Mouse (Mus musculus) forebrain, embryonic 11.5 days (tissue): ENCODE results near the gene Pop7. TPM values are rescaled to one million over a fixed set of nuclear protein-coding genes. Genes with fewer than 3 reads are reported as not detected.

Source experiments
- ATAC-seq: fragments of 200-750 bp; cut with Nextera tagmentation; replicated peaks from 2 replicates; pipeline ENCODE4 v1.8.0; 2017; ENCODE audit warnings: moderate TSS enrichment; ENCODE audit not compliant: low FRiP score
- DNase-seq: peaks from one replicate; pipeline ENCODE4 v3.0.0-alpha.2; 2017; ENCODE audit warnings: low spot score
- H3K27ac ChIP-seq: fragments of 300-500 bp; sonication (generic); 2 replicates; pipeline ENCODE4 v1.5.1; 2014; ENCODE audit warnings: low read depth, low read length
- H3K27me3 ChIP-seq: fragments of 300-500 bp; sonication (generic); 2 replicates; pipeline ENCODE4 v1.6.1; 2014; ENCODE audit warnings: mild to moderate bottlenecking, low read length, mixed read lengths; ENCODE audit not compliant: control insufficient read depth, insufficient read depth
- H3K36me3 ChIP-seq: fragments of 300-500 bp; sonication (generic); 2 replicates; pipeline ENCODE4 v1.6.1; 2014; ENCODE audit warnings: mild to moderate bottlenecking, low read length, moderate library complexity, mixed read lengths; ENCODE audit not compliant: control insufficient read depth, insufficient read depth
- H3K4me1 ChIP-seq: fragments of 300-500 bp; sonication (generic); replicated peaks from 2 replicates; pipeline ENCODE4 v1.6.1; 2014; ENCODE audit warnings: low read length, mixed read lengths; ENCODE audit not compliant: control insufficient read depth, insufficient read depth
- H3K4me2 ChIP-seq: fragments of 300-500 bp; sonication (generic); 2 replicates; pipeline ENCODE4 v1.6.1; 2014; ENCODE audit warnings: low read depth, mild to moderate bottlenecking, low read length, moderate library complexity, mixed read lengths; ENCODE audit not compliant: severe bottlenecking
- H3K4me3 ChIP-seq: fragments of 300-500 bp; sonication (generic); 2 replicates; pipeline ENCODE4 v1.5.1; 2014; ENCODE audit warnings: low read depth, low read length
- H3K9ac ChIP-seq: fragments of 300-500 bp; sonication (generic); 2 replicates; pipeline ENCODE4 v1.6.1; 2014; ENCODE audit warnings: low read length
- H3K9me3 ChIP-seq: fragments of 300-500 bp; sonication (generic); 2 replicates; pipeline ENCODE4 v1.6.1; 2016; ENCODE audit warnings: low read length, mixed read lengths; ENCODE audit not compliant: control insufficient read depth
- WGBS: fragments of 180-500 bp; shearing (Covaris S2); extraction: QIAGEN DNeasy Blood & Tissue Kit; methylation state at CpG from one replicate; pipeline ENCODE4 v1.1.7; 2014; 5-methylcytosine and 5-hydroxymethylcytosine counted together
- polyA plus RNA-seq: library from polyadenylated mRNA; unstranded; fragments of >200 nt; fragmentation: Nextera tagmentation; extraction: Ambion mirVana; gene quantifications from 2 replicates; pipeline ENCODE4 v1.2.1, GENCODE M21; 2014

Pop7 gene
- polyA plus RNA-seq: 55.9 and 62.4 TPM in 2 replicates

GRCm38 (mm10) chr5:137501709-137502666 is at the start of gene Pop7:
Gene Pop7, minus strand, starts transcription at chr5:137502518.
- ATAC-seq: peak; percentile 95

GRCm38 (mm10) chr5:137551119-137551518 is 48.8 kb upstream of the Pop7 start:
- peaks cover 8% of the 10 kb centered on the region; the same call in 1 of the 2 replicates for H3K4me1 ChIP-seq
- H3K9ac ChIP-seq: no peak overlapping the region
- H3K27me3 ChIP-seq: no peaks in the 10 kb centered on the region
- H3K27ac ChIP-seq: no peak overlapping the region
- H3K36me3 ChIP-seq: no peaks in the 10 kb centered on the region
- H3K9me3 ChIP-seq: no peaks in the 10 kb centered on the region
- no peak overlapping the region for H3K4me2 ChIP-seq
- WGBS: 77% methylated on average over 5 of the region's 5 CpGs
- H3K4me3 ChIP-seq: no peak overlapping the region
- DNase-seq (peak; percentile 44), ATAC-seq (no peak)

More at GRCm38 (mm10) chr5:137501709-137502666, at the start of gene Pop7:
- H3K4me1 ChIP-seq: peaks cover 6% of the 10 kb centered on the region; the same call in 1 of the 2 replicates
- no peaks in the 10 kb centered on the region for H3K27me3 ChIP-seq
- peak within 1 kb of the TSS; percentile 82 for H3K9ac ChIP-seq
- peak within 1 kb of the TSS; percentile 91 for H3K27ac ChIP-seq
- H3K36me3 ChIP-seq: no peaks in the 10 kb centered on the region
- H3K9me3 ChIP-seq: no peaks in the 10 kb centered on the region
- peak within 1 kb of the TSS; percentile 83 for H3K4me2 ChIP-seq
- WGBS: 3% methylated on average over 64 of the region's 64 CpGs
- peak; percentile 99 for DNase-seq
- H3K4me3 ChIP-seq: peak within 1 kb of the TSS; percentile 64

GRCm38 (mm10) chr5:137549840-137550239 is 47.5 kb upstream of the Pop7 start:
- DNase-seq (peak; percentile 24), ATAC-seq (no peak)
- WGBS: 89% methylated on average over 2 of the region's 2 CpGs
- Histone ChIP-seq H3K4me1 (peaks cover 8% of the 10 kb centered on the region; the same call in 1 of the 2 replicates), H3K36me3 (no peaks in the 10 kb centered on the region), H3K4me2 (no peak overlapping the region), H3K9ac (no peak overlapping the region), H3K27ac (no peak overlapping the region), H3K9me3 (no peaks in the 10 kb centered on the region), H3K4me3 (no peak overlapping the region), H3K27me3 (no peaks in the 10 kb centered on the region)

GRCm38 (mm10) chr5:137545596-137545995 is 43.3 kb upstream of the Pop7 start:
- no peaks in the 10 kb centered on the region for H3K4me1 ChIP-seq
- no peak overlapping the region for H3K27ac ChIP-seq
- 77% methylated on average over 4 of the region's 4 CpGs for WGBS
- no peaks in the 10 kb centered on the region for H3K9me3 ChIP-seq
- H3K36me3 ChIP-seq: no peaks in the 10 kb centered on the region
- peak; percentile 24 for DNase-seq
- no peak overlapping the region for H3K4me2 ChIP-seq
- no peak for ATAC-seq
- H3K9ac ChIP-seq: no peak overlapping the region
- no peak overlapping the region for H3K4me3 ChIP-seq
- H3K27me3 ChIP-seq: no peaks in the 10 kb centered on the region

GRCm38 (mm10) chr5:137544926-137545325 is 42.6 kb upstream of the Pop7 start:
- H3K9me3 ChIP-seq: no peaks in the 10 kb centered on the region
- DNase-seq (peak; percentile 16), ATAC-seq (no peak)
- no peaks in the 10 kb centered on the region for H3K27me3 ChIP-seq
- H3K4me2 ChIP-seq: no peak overlapping the region
- WGBS: 71% methylated on average over 6 of the region's 6 CpGs
- no peaks in the 10 kb centered on the region for H3K4me1 ChIP-seq
- no peak overlapping the region for H3K27ac ChIP-seq
- H3K4me3 ChIP-seq: no peak overlapping the region
- no peaks in the 10 kb centered on the region for H3K36me3 ChIP-seq
- no peak overlapping the region for H3K9ac ChIP-seq

GRCm38 (mm10) chr5:137541768-137542540 is 39.6 kb upstream of the Pop7 start:
- no peak overlapping the region for H3K4me3 ChIP-seq
- no peak overlapping the region for H3K4me2 ChIP-seq
- H3K9ac ChIP-seq: no peak overlapping the region
- H3K27ac ChIP-seq: no peak overlapping the region
- ATAC-seq (no peak), DNase-seq (peak; percentile 35)
- H3K9me3 ChIP-seq: no peaks in the 10 kb centered on the region
- 78% methylated on average over 5 of the region's 5 CpGs for WGBS
- no peaks in the 10 kb centered on the region for H3K4me1 ChIP-seq
- H3K27me3 ChIP-seq: no peaks in the 10 kb centered on the region
- no peaks in the 10 kb centered on the region for H3K36me3 ChIP-seq

- WGBS: 73% methylated on average over 6 of the region's 6 CpGs
These were observed 38.7 kb upstream of the Pop7 start for GRCm38 (mm10) chr5:137540991-137541390.

GRCm38 (mm10) chr5:137539291-137539801 is 37.0 kb upstream of the Pop7 start:
- Histone ChIP-seq H3K27me3 (no peaks in the 10 kb centered on the region), H3K27ac (no peak overlapping the region), H3K4me2 (no peak overlapping the region), H3K4me3 (no peak overlapping the region), H3K9ac (no peak overlapping the region), H3K9me3 (no peaks in the 10 kb centered on the region), H3K36me3 (no peaks in the 10 kb centered on the region), H3K4me1 (no peaks in the 10 kb centered on the region)
- WGBS: 78% methylated on average over 7 of the region's 7 CpGs
- ATAC-seq (no peak), DNase-seq (peak; percentile 39)

More at GRCm38 (mm10) chr5:137540991-137541390, 38.7 kb upstream of the Pop7 start:
- no peaks in the 10 kb centered on the region for H3K4me1 ChIP-seq
- H3K9me3 ChIP-seq: no peaks in the 10 kb centered on the region
- no peak for ATAC-seq
- H3K9ac ChIP-seq: no peak overlapping the region
- H3K4me2 ChIP-seq: no peak overlapping the region
- H3K27me3 ChIP-seq: no peaks in the 10 kb centered on the region
- no peaks in the 10 kb centered on the region for H3K36me3 ChIP-seq
- no peak overlapping the region for H3K27ac ChIP-seq
- DNase-seq: peak; percentile 30
- H3K4me3 ChIP-seq: no peak overlapping the region
